Mouse (Mus musculus): ENCODE results near the gene Rnf151. TPM values are rescaled to one million over a fixed set of nuclear protein-coding genes. Genes with fewer than 3 reads are reported as not detected.

Rnf151 gene
- polyA plus RNA-seq (2014; fragmentation: Nextera tagmentation; extraction: Ambion mirVana): 0.36 and 0.81 TPM in 2 replicates

DNA sequence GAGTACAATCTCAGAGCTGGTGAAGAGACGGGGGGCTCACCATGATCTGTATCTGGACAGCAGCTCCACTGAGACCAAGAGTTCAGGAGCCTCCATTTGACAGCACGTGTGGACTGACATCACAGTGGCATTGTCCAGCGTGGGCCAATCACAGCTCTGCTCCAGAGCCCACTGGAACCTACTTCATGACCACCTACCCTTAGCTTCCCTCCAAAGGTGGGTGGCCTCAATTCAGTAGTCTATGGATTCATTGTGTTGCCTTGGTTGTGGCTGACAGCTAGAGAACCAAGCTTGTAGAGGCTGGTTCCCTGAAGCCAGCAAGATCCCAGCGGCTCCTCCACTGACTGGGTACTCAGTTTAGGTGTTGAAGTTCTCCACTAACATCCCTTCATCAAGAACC lies at the start of gene Rnf151, which contains the start of gene Rps2:
TSS of gene Rnf151 (minus strand) at position 121 of the 400 bp plus-strand sequence.
TSS of gene Rps2 (plus strand) at position 174 of the 400 bp plus-strand sequence.
- 84% methylated on average over 4 of the region's 4 CpGs for WGBS
- DNase-seq (ENCODE audit: low spot score): no peak
- Histone ChIP-seq H3K36me3 (ENCODE audit: control insufficient read depth, insufficient read depth, low read length) (peaks cover 3% of the 10 kb centered on the region), H3K27me3 (ENCODE audit: control insufficient read depth, insufficient read depth, low read length) (no peaks in the 10 kb centered on the region), H3K4me3 (ENCODE audit: low read depth, low read length) (peak within 1 kb of the TSS; percentile 61), H3K4me2 (ENCODE audit: low read depth, low read length, severe bottlenecking) (peak within 1 kb of the TSS; percentile 57), H3K9ac (ENCODE audit: low read length) (no peak within 1 kb of the TSS), H3K4me1 (replicated peaks; ENCODE audit: control insufficient read depth, insufficient read depth, low read length) (peaks cover 7% of the 10 kb centered on the region), H3K9me3 (ENCODE audit: control insufficient read depth, low read length) (no peaks in the 10 kb centered on the region), H3K27ac (ENCODE audit: low read depth, low read length) (no peak within 1 kb of the TSS; the same call in 1 of the 2 replicates)
- no peak for ATAC-seq (replicated peaks; ENCODE audit: low FRiP score)

DNA sequence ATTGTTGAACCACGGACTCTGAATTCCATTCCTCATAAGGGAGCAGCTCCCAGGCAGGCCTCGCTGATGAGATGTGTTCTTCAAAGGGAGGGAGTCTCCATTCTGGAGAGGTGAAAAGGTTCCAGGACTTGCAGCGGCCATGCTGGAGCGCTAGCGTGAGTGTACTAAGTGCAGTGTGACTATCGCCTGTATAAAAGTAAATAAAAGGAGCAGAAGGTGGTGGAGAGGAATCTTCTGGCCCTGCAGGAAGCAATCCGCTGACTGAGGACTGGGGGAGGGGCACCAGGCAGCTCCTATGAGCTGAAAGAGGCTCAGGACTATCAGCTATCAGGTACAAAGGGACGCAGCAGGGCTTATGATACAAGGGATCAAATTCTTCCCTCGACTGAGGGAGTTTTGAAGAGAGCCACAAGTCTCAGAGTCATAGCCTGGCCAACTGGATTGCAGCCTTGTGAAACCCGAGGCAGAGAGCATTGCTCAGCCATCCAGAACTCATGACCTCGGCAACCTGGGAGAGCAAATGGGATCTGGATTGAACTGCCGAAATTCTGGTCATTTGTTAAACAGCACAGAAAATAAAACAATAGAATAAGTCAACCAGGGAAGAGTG lies 48.5 kb upstream of the Rnf151 start:
- H3K27ac ChIP-seq (ENCODE audit: low read depth, low read length): no peak overlapping the region
- H3K4me3 ChIP-seq (ENCODE audit: low read depth, low read length): no peak overlapping the region
- H3K9me3 ChIP-seq (ENCODE audit: control insufficient read depth, low read length): no peaks in the 10 kb centered on the region
- 22% methylated on average over 12 of the region's 12 CpGs for WGBS
- no peak overlapping the region for H3K9ac ChIP-seq (ENCODE audit: low read length)
- no peaks in the 10 kb centered on the region for H3K27me3 ChIP-seq (ENCODE audit: control insufficient read depth, insufficient read depth, low read length)
- DNase-seq (ENCODE audit: low spot score) (peak; percentile 39), ATAC-seq (replicated peaks; ENCODE audit: low FRiP score) (no peak)
- no peak overlapping the region for H3K4me2 ChIP-seq (ENCODE audit: low read depth, low read length, severe bottlenecking)
- no peaks in the 10 kb centered on the region for H3K36me3 ChIP-seq (ENCODE audit: control insufficient read depth, insufficient read depth, low read length)
- peaks cover 2% of the 10 kb centered on the region; the same call in 1 of the 2 replicates for H3K4me1 ChIP-seq (replicated peaks; ENCODE audit: control insufficient read depth, insufficient read depth, low read length)

DNA sequence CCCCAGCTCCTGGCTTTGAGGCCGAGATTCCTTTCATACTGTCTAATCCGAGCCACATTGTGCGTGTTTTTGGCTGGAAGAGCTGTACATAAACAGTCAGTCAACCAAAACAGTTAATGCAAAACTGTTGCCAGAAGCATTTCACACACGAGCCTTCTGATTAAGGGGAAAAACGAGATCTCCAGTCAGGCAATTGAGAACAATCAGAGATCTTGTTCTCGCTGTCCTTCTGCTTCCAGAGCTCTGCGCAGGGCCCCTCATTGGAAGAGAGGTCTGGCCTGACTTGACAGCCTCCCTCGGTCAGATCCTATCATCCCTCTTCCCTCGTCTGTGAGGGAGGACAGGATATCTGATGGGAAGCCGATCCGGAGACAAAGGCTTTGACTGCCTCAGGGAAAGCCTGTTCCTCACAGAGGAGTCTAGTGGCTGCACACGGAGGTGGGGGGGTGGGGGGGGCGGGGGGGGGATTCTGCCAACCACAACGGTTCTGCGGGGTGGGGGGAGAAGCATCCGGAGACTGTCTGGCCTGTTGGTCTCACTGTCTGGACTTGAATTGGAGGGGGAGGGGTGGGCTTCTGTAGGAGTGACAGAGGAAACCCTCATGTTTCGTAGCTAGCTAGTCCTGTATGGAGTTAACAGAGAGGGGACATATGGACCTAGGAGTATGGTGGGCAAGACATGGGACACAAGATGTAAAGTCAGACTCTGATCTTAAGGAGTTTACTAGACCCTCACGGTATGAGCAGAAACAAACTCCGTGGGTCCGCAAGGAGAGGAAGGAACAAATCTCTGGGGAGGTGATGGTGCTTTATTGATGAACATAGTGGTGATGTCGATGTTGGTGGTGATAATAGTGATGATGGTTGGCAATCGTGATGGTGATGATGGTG lies 47.4 kb upstream of the Rnf151 start:
- no peak overlapping the region for H3K4me2 ChIP-seq (ENCODE audit: low read depth, low read length, severe bottlenecking)
- 57% methylated on average over 22 of the region's 22 CpGs for WGBS
- peaks cover 2% of the 10 kb centered on the region; the same call in 1 of the 2 replicates for H3K4me1 ChIP-seq (replicated peaks; ENCODE audit: control insufficient read depth, insufficient read depth, low read length)
- ATAC-seq (replicated peaks; ENCODE audit: low FRiP score) (no peak), DNase-seq (ENCODE audit: low spot score) (peak; percentile 47)
- no peaks in the 10 kb centered on the region for H3K36me3 ChIP-seq (ENCODE audit: control insufficient read depth, insufficient read depth, low read length)
- no peak overlapping the region for H3K27ac ChIP-seq (ENCODE audit: low read depth, low read length)
- H3K27me3 ChIP-seq (ENCODE audit: control insufficient read depth, insufficient read depth, low read length): no peaks in the 10 kb centered on the region
- H3K9ac ChIP-seq (ENCODE audit: low read length): no peak overlapping the region; the same call in 1 of the 2 replicates
- no peaks in the 10 kb centered on the region for H3K9me3 ChIP-seq (ENCODE audit: control insufficient read depth, low read length)
- no peak overlapping the region for H3K4me3 ChIP-seq (ENCODE audit: low read depth, low read length)

DNA sequence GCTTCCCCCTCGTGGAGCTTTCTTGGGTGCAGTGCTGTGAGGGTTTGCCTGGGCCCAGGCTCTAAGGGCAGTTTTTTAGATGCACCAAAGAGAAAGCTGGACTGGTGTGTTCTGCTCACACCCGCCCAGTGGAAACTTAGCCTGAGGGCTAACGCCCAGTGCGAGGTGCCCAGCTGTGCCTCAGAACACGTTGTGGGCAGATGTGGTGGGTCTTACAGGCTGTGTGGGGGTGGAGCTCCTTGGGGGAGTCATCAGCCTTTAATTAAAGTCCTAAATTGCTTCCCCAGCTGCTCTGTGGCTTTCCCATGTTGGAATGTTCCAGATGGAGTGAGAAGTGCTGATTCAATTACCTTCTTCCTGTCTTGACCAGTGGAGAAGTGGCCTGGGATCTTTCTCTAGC lies 43.3 kb upstream of the Rnf151 start:
- H3K4me2 ChIP-seq (ENCODE audit: low read depth, low read length, severe bottlenecking): no peak overlapping the region
- DNase-seq (ENCODE audit: low spot score): no peak
- H3K4me1 ChIP-seq (replicated peaks; ENCODE audit: control insufficient read depth, insufficient read depth, low read length): no peaks in the 10 kb centered on the region; the same call in 1 of the 2 replicates
- ATAC-seq (replicated peaks; ENCODE audit: low FRiP score): no peak
- no peak overlapping the region for H3K4me3 ChIP-seq (ENCODE audit: low read depth, low read length)
- 64% methylated on average over 5 of the region's 5 CpGs for WGBS
- no peaks in the 10 kb centered on the region for H3K36me3 ChIP-seq (ENCODE audit: control insufficient read depth, insufficient read depth, low read length)
- H3K9me3 ChIP-seq (ENCODE audit: control insufficient read depth, low read length): no peaks in the 10 kb centered on the region
- H3K9ac ChIP-seq (ENCODE audit: low read length): no peak overlapping the region
- no peak overlapping the region for H3K27ac ChIP-seq (ENCODE audit: low read depth, low read length)
- H3K27me3 ChIP-seq (ENCODE audit: control insufficient read depth, insufficient read depth, low read length): no peaks in the 10 kb centered on the region; the same call in 1 of the 2 replicates

DNA sequence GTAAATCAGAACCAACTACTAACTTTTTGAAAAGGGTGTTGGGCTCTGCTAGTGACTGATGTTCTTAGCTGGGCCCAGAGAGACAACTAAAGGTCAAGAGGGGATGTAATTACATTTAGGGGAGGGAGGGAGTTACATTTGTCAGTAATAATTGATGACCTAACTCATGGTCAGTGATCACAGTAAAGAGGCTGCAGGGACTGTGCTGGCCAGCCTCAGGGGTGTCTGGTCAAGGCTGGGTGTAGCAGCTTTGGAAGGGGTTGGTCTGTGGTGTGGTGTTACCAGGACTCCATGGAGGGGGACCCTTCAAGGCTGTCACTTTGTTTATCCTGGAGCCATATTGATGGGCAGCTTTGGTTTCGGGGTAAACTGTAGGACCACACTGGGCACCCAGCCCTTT lies 39.5 kb upstream of the Rnf151 start:
- DNase-seq (ENCODE audit: low spot score) (no peak), ATAC-seq (replicated peaks; ENCODE audit: low FRiP score) (no peak)
- Histone ChIP-seq H3K4me2 (ENCODE audit: low read depth, low read length, severe bottlenecking) (no peak overlapping the region), H3K27me3 (ENCODE audit: control insufficient read depth, insufficient read depth, low read length) (peaks cover 34% of the 10 kb centered on the region), H3K36me3 (ENCODE audit: control insufficient read depth, insufficient read depth, low read length) (no peaks in the 10 kb centered on the region), H3K9ac (ENCODE audit: low read length) (no peak overlapping the region), H3K9me3 (ENCODE audit: control insufficient read depth, low read length) (no peaks in the 10 kb centered on the region), H3K4me1 (replicated peaks; ENCODE audit: control insufficient read depth, insufficient read depth, low read length) (peaks cover 10% of the 10 kb centered on the region), H3K4me3 (ENCODE audit: low read depth, low read length) (no peak overlapping the region), H3K27ac (ENCODE audit: low read depth, low read length) (no peak overlapping the region)
- 88% methylated on average over 1 of the region's 1 CpGs for WGBS

DNA sequence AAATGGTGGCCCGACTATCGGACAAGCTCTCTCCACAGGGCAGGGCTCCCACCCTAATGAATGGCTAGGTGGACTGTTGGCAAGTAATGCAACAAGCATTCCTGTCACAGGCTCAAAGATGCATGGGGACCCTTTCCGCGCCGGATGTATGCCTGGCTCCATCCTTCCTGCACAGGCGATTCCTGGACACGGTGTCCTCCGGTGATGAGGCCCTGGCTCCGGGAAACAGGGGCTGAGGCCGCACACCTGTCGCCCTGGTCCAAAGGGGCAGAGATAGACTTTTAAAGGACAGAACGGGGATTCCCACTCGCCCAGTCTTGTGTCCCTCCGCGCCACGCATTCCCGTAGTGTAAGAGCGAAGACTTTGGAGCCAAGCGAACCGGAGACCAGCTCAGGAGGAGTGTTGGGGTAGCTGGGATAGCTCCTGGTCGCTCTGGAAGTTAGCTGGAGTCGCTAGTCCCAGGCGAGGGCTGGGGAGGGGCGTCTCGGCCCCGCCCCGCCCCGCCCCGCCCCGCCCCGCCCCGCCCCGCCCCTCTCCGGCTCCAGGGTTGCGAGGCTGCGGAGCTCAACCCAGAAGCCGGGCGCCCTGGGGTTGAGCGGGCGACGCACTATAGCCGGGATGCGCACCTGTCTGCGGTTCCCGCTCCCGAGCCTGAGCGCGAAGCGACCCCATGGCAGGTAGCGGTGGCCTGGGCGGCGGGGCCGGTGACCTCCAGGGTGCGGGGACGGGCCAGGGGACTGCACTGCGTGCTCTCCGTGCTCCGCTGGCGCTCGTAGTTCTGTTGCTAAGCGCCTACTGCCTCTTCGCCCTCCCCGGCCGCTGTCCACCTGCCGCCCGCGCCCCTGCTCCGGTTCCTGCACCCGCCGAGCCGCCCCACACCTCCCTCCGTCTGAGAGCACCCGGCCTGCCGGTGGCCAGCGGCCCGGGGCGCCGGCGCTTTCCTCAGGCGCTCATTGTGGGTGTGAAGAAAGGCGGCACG lies 34.8 kb upstream of the Rnf151 start, which contains the start of gene Hs3st6:
TSS of gene Hs3st6 (plus strand) at position 574 of the 980 bp plus-strand sequence.
- peak within 1 kb of the TSS; percentile 46 for H3K4me3 ChIP-seq (ENCODE audit: low read depth, low read length)
- H3K27me3 ChIP-seq (ENCODE audit: control insufficient read depth, insufficient read depth, low read length): peaks cover 51% of the 10 kb centered on the region
- H3K9ac ChIP-seq (ENCODE audit: low read length): peak within 1 kb of the TSS; percentile 47
- DNase-seq (ENCODE audit: low spot score) (peak; percentile 81), ATAC-seq (replicated peaks; ENCODE audit: low FRiP score) (peak; percentile 83)
- H3K9me3 ChIP-seq (ENCODE audit: control insufficient read depth, low read length): no peaks in the 10 kb centered on the region
- H3K27ac ChIP-seq (ENCODE audit: low read depth, low read length): no peak within 1 kb of the TSS
- H3K4me1 ChIP-seq (replicated peaks; ENCODE audit: control insufficient read depth, insufficient read depth, low read length): peaks cover 12% of the 10 kb centered on the region
- H3K36me3 ChIP-seq (ENCODE audit: control insufficient read depth, insufficient read depth, low read length): no peaks in the 10 kb centered on the region
- peak within 1 kb of the TSS; percentile 96 for H3K4me2 ChIP-seq (ENCODE audit: low read depth, low read length, severe bottlenecking)
- under 1% methylated on average over 62 of the region's 82 CpGs for WGBS

DNA sequence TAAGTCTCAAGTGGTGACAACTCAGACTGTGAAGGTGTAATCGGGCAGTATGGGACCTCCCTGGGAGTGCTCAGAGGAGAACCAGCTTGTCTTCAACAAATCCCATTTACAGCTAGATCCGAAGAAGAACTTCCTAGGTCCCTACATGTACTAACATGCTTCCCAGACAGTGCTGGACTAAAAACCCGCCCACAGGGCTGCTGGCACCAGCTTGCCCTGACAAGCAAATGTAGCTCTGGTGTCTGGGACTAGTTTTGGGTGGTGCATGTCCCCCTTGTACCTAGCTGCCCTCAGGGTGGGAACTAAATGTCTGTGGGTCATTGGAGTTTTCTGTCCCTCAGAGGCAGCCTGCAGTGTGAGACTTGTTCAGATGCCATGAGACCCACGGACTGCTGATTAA lies 33.7 kb upstream of the Rnf151 start:
- Histone ChIP-seq H3K4me1 (replicated peaks; ENCODE audit: control insufficient read depth, insufficient read depth, low read length) (peaks cover 12% of the 10 kb centered on the region), H3K27ac (ENCODE audit: low read depth, low read length) (no peak overlapping the region), H3K36me3 (ENCODE audit: control insufficient read depth, insufficient read depth, low read length) (no peaks in the 10 kb centered on the region), H3K27me3 (ENCODE audit: control insufficient read depth, insufficient read depth, low read length) (peaks cover 51% of the 10 kb centered on the region), H3K9ac (ENCODE audit: low read length) (no peak overlapping the region), H3K4me2 (ENCODE audit: low read depth, low read length, severe bottlenecking) (no peak overlapping the region), H3K9me3 (ENCODE audit: control insufficient read depth, low read length) (no peaks in the 10 kb centered on the region), H3K4me3 (ENCODE audit: low read depth, low read length) (no peak overlapping the region)
- 22% methylated on average over 4 of the region's 4 CpGs for WGBS
- no peak for DNase-seq (ENCODE audit: low spot score)
- ATAC-seq (replicated peaks; ENCODE audit: low FRiP score): no peak

DNA sequence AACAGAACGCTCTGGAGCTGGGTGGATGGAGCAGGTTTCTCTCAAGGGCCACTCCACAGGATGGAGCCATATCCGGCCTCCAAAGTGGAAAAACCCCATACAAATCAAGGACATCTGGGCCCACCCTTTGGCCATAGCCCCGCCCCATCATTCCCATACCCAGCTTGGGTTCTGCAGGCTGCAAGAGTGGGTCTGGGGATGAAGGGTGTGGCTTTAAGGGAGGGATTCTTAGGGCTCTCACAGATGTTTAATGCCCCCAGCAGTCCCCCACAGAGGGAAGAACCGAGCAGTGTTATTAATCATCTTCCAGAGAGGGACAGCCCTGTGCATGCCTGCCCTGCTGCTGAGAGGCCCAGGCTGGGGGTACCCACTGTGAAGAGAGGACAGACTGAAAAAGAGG lies 29.1 kb upstream of the Rnf151 start:
- DNase-seq (ENCODE audit: low spot score): no peak

More for the DNA sequence above, 29.1 kb upstream of the Rnf151 start:
- Histone ChIP-seq H3K4me3 (ENCODE audit: low read depth, low read length) (no peak overlapping the region), H3K9ac (ENCODE audit: low read length) (no peak overlapping the region), H3K27ac (ENCODE audit: low read depth, low read length) (no peak overlapping the region), H3K4me2 (ENCODE audit: low read depth, low read length, severe bottlenecking) (no peak overlapping the region), H3K27me3 (ENCODE audit: control insufficient read depth, insufficient read depth, low read length) (peaks cover 13% of the 10 kb centered on the region), H3K4me1 (replicated peaks; ENCODE audit: control insufficient read depth, insufficient read depth, low read length) (no peaks in the 10 kb centered on the region), H3K36me3 (ENCODE audit: control insufficient read depth, insufficient read depth, low read length) (no peaks in the 10 kb centered on the region), H3K9me3 (ENCODE audit: control insufficient read depth, low read length) (no peaks in the 10 kb centered on the region)
- ATAC-seq (replicated peaks; ENCODE audit: low FRiP score): no peak
- WGBS: 48% methylated on average over 4 of the region's 4 CpGs
